Mouse (Mus musculus): ENCODE data around the gene Wdsub1.
A peak's percentile ranks its signal among the peaks of the same experiment; 100 is the strongest.
"Not testable (repeated sequence)": the region's sequence is repeated elsewhere in the genome, so short reads cannot be mapped to it uniquely, and the experiment has no call there.

Gene Wdsub1

GRCm38 (mm10) chr2:59881831-59882741, at the start of gene Wdsub1:
Gene Wdsub1, minus strand, starts transcription at chr2:59882591.
- DNase-seq (ENCODE audit: low read depth, low spot score): peak; percentile 94

- DNase-seq (ENCODE audit: low read depth, low spot score): no peak
Observed at GRCm38 (mm10) chr2:59913610-59914009, 31.2 kb upstream of the Wdsub1 start.

GRCm38 (mm10) chr2:59908048-59908447, 25.7 kb upstream of the Wdsub1 start:
- no peak for DNase-seq (ENCODE audit: low read depth, low spot score)

GRCm38 (mm10) chr2:59904007-59904406, 21.6 kb upstream of the Wdsub1 start:
- DNase-seq (ENCODE audit: low read depth, low spot score): no peak

- DNase-seq (ENCODE audit: low read depth, low spot score): no peak
Observed at GRCm38 (mm10) chr2:59898666-59899065, 16.3 kb upstream of the Wdsub1 start.

GRCm38 (mm10) chr2:59898105-59898504, 15.7 kb upstream of the Wdsub1 start:
- DNase-seq (ENCODE audit: low read depth, low spot score): no peak

- DNase-seq (ENCODE audit: low read depth, low spot score): no peak
Observed at GRCm38 (mm10) chr2:59896837-59897236, 14.4 kb upstream of the Wdsub1 start.

- no peak for DNase-seq (ENCODE audit: low read depth, low spot score)
Observed at GRCm38 (mm10) chr2:59896400-59896799, 14.0 kb upstream of the Wdsub1 start.

GRCm38 (mm10) chr2:59889699-59890098, 7.3 kb upstream of the Wdsub1 start:
- no peak for DNase-seq (ENCODE audit: low read depth, low spot score)

- no peak for DNase-seq (ENCODE audit: low read depth, low spot score)
Observed at GRCm38 (mm10) chr2:59882742-59883281, 421 bp upstream of the Wdsub1 start.

- no peak for DNase-seq (ENCODE audit: low read depth, low spot score)
Observed at GRCm38 (mm10) chr2:59881404-59881803, 987 bp downstream of the Wdsub1 start.

- DNase-seq (ENCODE audit: low read depth, low spot score): peak; percentile 55
Observed at GRCm38 (mm10) chr2:59878221-59878620, 4.2 kb downstream of the Wdsub1 start.

- DNase-seq (ENCODE audit: low read depth, low spot score): no peak
Observed at GRCm38 (mm10) chr2:59877335-59877734, 5.1 kb downstream of the Wdsub1 start.

GRCm38 (mm10) chr2:59876482-59876881, 5.9 kb downstream of the Wdsub1 start:
- no peak for DNase-seq (ENCODE audit: low read depth, low spot score)

GRCm38 (mm10) chr2:59870526-59870925, 11.9 kb downstream of the Wdsub1 start:
- no peak for DNase-seq (ENCODE audit: low read depth, low spot score)

- no peak for DNase-seq (ENCODE audit: low read depth, low spot score)
Observed at GRCm38 (mm10) chr2:59862618-59863017, 19.8 kb downstream of the Wdsub1 start.

GRCm38 (mm10) chr2:59854363-59854762, 28.0 kb downstream of the Wdsub1 start:
- no peak for DNase-seq (ENCODE audit: low read depth, low spot score)

GRCm38 (mm10) chr2:59853543-59853942, 28.8 kb downstream of the Wdsub1 start:
- no peak for DNase-seq (ENCODE audit: low read depth, low spot score)

- no peak for DNase-seq (ENCODE audit: low read depth, low spot score)
Observed at GRCm38 (mm10) chr2:59852916-59853315, 29.5 kb downstream of the Wdsub1 start.

GRCm38 (mm10) chr2:59851885-59852284, 30.5 kb downstream of the Wdsub1 start:
- not testable (repeated sequence) for DNase-seq (ENCODE audit: low read depth, low spot score)

- no peak for DNase-seq (ENCODE audit: low read depth, low spot score)
Observed at GRCm38 (mm10) chr2:59843848-59844247, 38.5 kb downstream of the Wdsub1 start.

- peak; percentile 13 for DNase-seq (ENCODE audit: low read depth, low spot score)
Observed at GRCm38 (mm10) chr2:59843156-59843555, 39.2 kb downstream of the Wdsub1 start.

- no peak for DNase-seq (ENCODE audit: low read depth, low spot score)
Observed at GRCm38 (mm10) chr2:59842556-59843008, 39.8 kb downstream of the Wdsub1 start.
